Mouse (Mus musculus) gastrocnemius, postnatal 4 days (tissue): Measurements from ENCODE around the gene Thsd4. TPM values are rescaled to one million over a fixed set of nuclear protein-coding genes. Genes with fewer than 3 reads are reported as not detected.
"Not testable (repeated sequence)": the region's sequence is repeated elsewhere in the genome, so short reads cannot be mapped to it uniquely, and the experiment has no call there.

ENCODE experiments used
- DNase-seq, 2 experiments: peaks; one replicate each; pipeline ENCODE4 v3.0.0; 2021 to 2022; ENCODE audit warnings: low spot score in 2 of 2, mixed read lengths in 2 of 2
- total RNA-seq, 2 experiments: library from RNA; stranded (reverse); gene quantifications; 2 replicates each; pipeline ENCODE4 v1.2.3; 2021

The Thsd4 gene
- total RNA-seq, 2 experiments from 2014 or later, result 23.5 to 27.4 TPM

DNA sequence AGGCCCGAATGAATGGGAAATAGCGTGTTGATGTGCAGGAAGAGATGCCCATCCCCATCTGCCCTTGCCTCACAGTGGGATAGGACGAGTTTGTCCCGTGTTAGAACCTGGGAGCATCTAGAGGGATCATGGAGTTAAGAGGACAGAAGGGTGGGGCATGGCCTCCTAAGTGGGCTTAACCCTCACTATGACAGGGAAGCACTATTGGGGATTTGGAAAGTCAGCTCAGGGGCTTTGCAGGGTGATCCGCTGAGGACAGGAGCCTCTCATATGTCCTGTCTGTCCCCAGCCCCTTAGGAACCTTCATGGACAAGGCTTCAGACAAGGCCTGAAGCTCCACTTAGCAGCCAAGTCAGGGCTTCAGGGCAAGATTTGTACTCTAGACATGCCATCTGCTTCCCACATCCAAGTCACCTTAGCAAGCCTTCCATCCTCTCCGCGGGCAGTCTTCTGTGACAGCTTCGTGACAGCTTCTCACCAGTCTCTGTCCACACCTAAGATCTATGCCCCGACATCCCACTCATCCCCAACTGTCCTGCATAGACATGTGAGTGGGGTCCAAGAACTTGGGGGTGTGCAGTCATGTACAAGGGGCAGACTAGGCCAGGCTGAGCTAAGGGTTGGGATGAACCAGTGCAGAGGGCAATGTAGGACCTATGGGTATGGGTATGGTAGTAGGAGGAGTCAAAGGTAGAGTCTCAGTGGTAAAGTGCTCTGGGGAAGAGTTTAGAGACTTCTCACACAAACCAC is 570.7 kb downstream of the Thsd4 start:
- no peak for DNase-seq

DNA sequence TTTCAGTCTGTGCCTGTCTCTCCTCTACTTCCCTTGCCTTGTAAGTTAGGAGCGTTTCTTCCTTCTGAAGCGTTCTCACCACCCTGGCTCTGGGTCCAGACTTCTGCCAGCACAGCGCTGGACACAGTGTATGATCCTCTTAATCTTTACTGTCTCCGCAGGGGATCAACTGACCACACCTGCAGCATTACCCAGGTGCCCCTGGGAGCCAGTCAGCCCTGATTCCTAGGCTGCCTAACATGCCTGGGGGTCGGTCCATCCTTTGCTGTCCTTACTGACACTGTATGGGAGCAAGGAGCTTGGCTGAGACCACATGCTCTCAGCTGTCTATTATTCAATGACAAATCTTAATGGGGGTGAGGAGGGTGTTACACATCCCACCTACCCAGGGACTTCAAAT is 571.9 kb downstream of the Thsd4 start:
- no peak for DNase-seq

DNA sequence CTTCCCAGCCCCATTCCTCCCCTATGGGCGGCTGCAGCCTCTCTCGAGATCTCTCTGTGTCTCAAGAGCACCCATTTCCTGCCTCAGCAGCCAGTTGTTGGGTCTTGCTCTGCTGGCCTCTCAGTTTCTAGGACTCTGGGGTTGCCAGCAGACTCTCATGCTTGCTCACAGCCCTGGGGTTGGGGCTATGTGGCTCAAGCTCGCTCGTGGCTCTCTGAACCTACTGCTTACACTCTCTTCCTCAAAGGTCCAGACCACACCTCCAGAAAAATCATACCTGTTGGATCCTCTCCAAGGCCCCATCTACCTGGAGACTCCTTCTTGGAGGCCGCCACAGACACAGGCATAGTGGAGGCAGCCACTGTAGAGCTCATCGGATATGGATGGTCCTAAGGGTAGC is 572.3 kb downstream of the Thsd4 start:
- no peak for DNase-seq

DNA sequence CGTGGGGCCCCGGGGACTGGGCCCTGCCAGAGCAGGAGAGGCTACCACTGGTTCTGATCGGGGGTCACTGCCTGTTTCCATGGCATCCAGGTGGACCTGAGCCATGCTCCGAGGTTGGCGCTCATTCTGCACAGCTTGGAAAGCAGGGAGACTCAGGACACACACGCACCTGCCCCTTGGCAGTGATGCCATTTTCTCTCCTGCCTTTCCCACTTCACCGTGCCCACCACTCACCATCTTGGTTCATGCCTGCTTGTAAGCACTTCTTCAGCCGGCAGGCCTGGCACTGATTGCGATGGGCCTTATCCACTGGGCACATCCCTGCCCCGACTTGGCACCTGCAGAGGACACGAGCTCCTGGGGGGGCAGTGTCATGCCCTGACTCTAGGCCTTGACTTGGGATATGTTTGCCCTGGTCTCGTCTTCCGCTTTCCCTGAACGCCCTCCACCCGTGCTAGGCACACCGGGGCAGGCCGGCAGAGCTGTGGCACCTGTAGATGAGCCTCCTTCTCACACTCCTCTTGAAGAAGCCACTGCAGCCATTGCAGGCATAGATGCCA is 573.1 kb downstream of the Thsd4 start:
- no peak for DNase-seq

DNA sequence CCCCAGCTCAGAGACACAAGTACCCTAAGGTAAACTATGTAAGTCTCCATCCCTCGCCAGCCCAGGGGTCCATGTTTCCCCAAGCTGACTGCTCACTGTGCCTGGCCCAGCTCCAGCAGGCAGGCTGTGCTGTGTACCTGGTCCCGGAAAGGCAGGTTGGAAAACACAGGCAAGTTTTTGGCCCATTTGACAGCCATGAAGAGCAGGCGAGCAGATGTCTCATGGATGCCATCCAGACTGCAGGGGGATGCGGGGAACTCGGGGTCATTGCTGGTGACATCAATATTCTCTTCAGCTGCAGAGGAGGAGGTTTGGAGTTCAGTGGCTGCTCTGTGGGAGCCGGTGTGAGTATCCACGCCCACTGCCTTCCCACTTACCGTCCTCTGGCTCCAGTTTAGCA is 573.6 kb downstream of the Thsd4 start:
- DNase-seq, result no peak

DNA sequence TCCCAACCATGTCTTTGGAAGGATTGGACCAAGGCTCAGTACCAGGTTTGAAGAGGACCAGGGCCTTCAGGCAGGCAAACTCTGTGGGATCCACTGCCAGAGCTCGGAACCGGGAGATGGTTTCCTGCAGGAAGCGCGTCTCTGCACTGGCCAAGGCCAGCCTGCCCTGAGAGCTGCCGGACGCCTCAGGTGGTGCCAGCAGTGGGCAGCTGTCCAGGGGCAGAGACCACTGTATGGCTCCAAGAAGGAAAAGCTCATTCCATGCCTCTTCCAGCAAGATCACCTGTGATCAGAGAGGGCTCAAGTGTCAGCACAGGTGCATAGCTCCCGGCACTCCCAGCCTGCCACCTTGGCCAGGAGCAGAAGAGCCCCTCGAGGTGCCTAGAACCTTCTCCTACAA is 574.6 kb downstream of the Thsd4 start:
- no peak for DNase-seq

DNA sequence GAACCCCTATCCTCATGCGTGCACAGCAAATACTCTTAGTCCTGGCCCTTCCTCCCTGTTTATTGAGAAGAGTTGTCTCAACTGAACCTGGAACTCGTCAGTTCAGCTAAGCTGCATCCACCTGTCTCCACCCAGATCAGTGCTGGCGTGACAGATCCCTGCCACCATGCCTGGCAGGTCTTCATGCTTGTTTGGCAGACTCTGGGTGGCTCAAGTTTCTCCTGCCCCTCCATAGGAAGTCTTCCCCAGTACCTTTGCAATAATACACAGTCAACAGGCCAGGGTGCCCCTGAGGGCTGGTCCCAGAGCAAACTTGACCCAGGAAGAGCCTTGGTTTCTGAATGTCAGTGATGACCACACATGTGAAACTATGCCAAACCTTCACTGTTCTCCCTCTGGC is 576.6 kb downstream of the Thsd4 start:
- DNase-seq, result no peak

DNA sequence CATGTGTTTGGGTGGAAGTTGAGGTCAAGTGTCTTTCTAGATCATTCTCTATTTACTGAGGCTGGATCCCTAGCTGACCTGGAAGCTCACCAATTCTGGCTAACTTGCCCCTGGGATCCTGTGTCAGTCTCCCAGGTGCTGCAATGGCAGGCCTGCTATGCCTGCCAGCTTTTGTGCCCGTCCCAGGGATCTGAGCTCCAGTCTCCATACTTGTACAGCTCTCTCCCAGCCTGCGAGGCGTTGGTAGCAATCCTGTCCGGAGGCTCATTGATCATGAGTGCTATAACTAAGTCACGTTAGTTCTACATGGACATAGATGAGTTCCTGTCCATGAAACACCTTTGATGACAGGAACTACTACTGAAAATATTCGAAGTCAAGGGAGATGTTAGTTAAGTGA is 578.0 kb downstream of the Thsd4 start:
- DNase-seq, result no peak

DNA sequence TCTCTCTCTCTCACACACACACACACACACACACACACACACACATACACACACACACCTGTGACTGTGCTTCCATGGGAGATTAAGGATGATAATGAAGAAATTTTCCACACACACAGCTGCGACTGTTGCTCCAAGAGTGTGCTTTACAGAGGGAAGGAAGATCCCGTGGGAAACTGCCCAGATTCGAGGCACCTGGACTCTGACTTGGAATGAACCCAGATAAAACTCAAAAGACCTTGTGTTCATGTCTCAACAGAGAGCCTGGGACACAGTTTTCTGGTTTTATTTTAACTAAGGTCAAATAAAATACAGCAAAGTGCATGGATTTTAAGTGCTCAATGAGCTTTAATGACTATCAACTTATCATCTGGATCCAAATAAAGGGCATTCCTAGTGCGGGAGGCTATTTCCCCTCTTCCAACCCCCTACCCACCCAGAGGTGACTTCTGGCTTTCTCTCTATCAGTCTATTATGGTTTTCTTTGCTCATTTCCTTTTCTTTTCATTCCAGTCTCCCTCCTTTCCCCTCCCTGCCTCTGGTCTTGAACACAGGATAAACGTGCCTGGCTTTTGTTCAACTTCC is 579.3 kb downstream of the Thsd4 start:
- DNase-seq, result no peak

DNA sequence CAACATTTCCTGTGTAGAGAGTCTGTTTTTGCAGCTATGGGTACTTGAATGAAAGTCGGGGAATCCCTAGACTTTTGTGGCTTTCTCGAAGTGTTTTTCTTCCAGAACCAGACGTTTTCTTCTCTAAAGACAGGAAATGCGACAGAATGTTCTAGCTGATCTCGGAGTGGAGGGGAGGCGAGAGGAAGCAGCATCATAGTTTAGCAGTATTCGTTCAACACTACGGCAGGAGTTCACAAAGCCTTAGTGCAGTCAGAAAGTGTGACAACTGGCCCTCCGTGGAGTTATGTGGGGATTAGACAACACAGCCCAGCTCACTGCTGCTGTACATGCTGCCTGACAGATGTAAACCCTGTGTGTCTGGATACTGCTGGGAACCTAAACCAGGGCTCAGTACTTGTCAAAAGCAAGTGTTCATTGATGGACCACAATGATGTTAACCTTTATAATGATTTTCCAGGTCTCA is 579.9 kb downstream of the Thsd4 start:
- DNase-seq, result no peak

DNA sequence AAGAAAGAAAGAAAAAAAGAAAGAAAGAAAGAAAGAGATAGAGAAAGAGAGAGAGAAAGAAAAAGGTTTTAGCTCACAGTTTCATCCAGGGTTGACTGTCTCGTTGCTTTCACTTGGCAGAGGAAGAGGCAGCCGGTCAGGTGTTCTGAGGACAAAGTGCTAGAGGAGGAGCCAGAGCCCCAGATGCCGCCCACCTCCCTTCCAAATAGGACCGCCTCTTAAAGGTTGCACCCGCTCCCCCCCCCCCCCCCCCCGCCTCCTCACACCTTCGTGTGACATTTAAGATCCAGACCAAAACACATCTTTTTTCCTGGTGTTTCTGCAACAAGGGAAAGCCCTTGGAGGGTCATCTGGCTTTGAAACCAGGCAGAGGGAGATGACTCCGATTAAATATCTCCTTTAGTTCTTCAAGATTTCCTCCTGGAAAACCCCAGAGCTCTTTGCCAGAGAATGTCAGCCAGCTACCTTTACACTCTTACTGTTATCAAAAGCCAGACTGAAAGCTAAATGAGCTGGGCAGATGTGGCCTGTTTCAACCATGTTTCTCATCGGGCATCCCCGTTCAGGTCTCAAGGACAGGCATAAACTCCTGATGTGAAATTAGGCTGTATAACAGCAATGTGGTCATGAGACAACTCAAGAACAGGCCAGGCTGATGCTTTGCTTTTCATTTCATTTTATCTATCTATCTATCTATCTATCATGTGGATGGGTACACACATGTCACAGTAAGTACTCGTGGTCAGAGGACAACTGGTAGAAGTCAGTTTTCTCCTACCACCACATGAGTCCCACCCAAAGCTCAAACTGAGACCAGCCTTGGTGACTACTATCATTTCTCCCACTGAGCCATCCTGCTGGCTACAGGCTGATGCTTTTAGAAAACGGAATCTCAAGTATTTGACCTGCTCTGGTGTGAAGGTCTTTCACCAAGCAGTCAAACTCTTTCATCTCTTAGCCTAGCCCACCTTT is 580.6 kb downstream of the Thsd4 start:
- no peak for DNase-seq

DNA sequence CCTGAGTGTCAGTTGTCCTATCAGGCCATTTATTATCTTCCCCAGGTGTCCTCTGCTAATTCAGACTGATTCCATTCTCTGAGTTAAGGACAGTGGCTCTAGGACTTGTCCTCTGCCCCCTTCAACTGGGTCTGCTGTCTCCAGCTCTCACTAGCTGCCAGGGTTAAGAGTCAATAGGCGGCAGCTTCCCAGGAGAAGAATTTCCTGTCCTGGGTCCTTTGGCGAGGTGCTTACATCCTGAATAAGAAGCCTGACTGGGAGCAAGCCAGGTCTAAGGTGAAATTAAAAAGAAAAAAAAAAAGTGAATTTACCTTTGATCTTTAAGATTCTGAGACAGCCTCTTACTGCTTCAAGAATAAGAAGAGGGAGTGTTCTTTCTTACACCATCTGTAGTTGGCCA is 582.2 kb downstream of the Thsd4 start:
- no peak for DNase-seq

DNA sequence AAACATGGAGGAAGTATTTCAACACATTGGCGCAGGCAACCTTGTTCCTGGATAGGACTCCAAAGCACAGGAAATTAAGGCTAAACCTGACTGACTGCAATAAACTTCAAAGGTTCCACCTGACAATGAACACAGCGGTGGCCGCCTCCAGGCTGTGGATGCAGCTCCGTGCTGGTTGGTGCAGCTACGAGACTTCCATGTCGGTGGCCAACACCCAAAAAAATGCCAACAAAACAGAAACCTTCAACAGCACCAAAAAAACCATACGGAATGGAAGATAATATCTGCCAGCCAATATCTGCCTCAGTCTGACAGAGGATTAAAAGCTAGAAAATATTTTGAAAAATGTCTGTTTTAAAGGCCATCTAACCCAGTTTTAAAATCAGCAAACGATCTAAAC is 583.3 kb downstream of the Thsd4 start:
- no peak for DNase-seq

DNA sequence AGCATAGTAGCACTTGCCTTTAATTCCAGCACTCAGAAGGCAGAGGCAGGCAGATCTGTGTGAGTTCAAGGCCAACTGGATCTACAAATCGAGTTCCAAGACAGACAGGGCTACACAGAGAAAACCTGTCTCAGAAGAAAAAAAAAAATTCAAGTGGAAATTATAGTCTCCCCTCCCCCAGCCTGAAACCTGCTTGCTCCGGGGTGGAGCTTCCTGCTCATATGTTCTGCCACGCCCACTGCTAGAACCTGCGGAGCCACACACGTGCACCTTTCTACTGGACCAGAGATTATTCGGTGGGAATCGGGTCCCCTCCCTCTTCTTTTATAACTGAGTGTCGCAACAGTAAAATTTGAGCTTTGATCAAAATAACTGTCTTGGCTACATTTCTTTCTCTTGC is 586.0 kb downstream of the Thsd4 start:
- not testable (repeated sequence) for DNase-seq

DNA sequence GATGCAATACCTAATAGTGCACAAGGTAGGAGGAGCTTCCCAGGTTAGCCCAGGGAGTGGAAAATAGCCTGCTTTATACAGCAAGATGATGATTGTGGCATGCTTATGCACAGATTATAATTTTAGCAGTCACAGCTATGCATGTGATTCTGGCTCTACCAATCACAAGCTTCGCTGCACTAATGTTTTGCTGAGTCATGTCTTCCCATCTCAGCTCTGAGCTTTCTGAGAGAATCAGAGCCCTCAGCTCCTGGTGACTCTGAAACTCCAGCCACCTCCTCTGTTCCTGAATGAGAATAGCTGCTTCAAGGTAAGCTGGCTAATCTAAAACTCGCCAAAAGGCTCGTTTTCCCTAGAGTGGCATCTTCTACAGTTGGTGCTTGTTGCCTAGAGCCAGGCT is 591.6 kb downstream of the Thsd4 start:
- DNase-seq, result no peak

Other genes with a start within 250 kb of the Thsd4 start
- gene Lrrc49, start 166.1 kb upstream of the Thsd4 start, total RNA-seq, result 10 to 100 TPM in 1 of 2 experiments, 1 to 10 TPM in 1; 9.4 to 10.2 TPM
- gene Larp6, start 190.9 kb upstream of the Thsd4 start, total RNA-seq, result 1 to 10 TPM; 2.4 to 2.9 TPM